Mouse (Mus musculus) bone marrow macrophage, adult 2 months (primary cell): ENCODE data around the gene Scube1.

Experiments used
- CTCF ChIP-seq: IDR thresholded peaks from 2 replicates; pipeline ENCODE4 v1.5.1; 2012; ENCODE audit warnings: low read depth, mild to moderate bottlenecking, low read length, moderate library complexity
- POLR2A ChIP-seq: IDR thresholded peaks from 2 replicates; pipeline ENCODE4 v1.6.1; 2012; ENCODE audit warnings: mild to moderate bottlenecking, low read depth, low read length, borderline replicate concordance

GRCm38 (mm10) chr15:83712798-83713197 is 12.0 kb downstream of the Scube1 start:
- TF ChIP-seq POLR2A (no peak), CTCF (no peak)
